Mouse (Mus musculus) embryonic facial prominence, embryonic 14.5 days (tissue): ENCODE results near the gene Ptpro. TPM values are rescaled to one million over a fixed set of nuclear protein-coding genes. Genes with fewer than 3 reads are reported as not detected.
A peak's percentile ranks its signal among the peaks of the same experiment; 100 is the strongest.

Experiments used
- ATAC-seq: fragments of 200-750 bp; cut with Nextera tagmentation; 2 replicates; pipeline ENCODE4 v1.8.0; 2017; ENCODE audit warnings: low read depth, moderate number of reproducible peaks, moderate TSS enrichment
- DNase-seq: peaks from one replicate; pipeline ENCODE4 v3.0.0-alpha.2; 2015; ENCODE audit warnings: low spot score
- H3K27ac ChIP-seq: fragments of 300-500 bp; sonication (generic); replicated peaks from 2 replicates; pipeline ENCODE4 v1.5.1; 2014; ENCODE audit warnings: low read depth, mild to moderate bottlenecking, low read length, moderate library complexity
- H3K27me3 ChIP-seq: fragments of 300-500 bp; sonication (generic); replicated peaks from 2 replicates; pipeline ENCODE4 v1.6.1; 2014; ENCODE audit warnings: low read length; ENCODE audit not compliant: control insufficient read depth, insufficient read depth
- H3K36me3 ChIP-seq: fragments of 300-500 bp; sonication (generic); 2 replicates; pipeline ENCODE4 v1.6.1; 2014; ENCODE audit warnings: low read length, mixed read lengths; ENCODE audit not compliant: control insufficient read depth, insufficient read depth
- H3K4me1 ChIP-seq: fragments of 300-500 bp; sonication (generic); 2 replicates; pipeline ENCODE4 v1.6.1; 2014; ENCODE audit warnings: antibody characterized with exemption, low read length; ENCODE audit not compliant: control insufficient read depth, insufficient read depth
- H3K4me2 ChIP-seq: fragments of 300-500 bp; sonication (generic); 2 replicates; pipeline ENCODE4 v1.6.1; 2014; ENCODE audit warnings: low read depth, mild to moderate bottlenecking, low read length, moderate library complexity, mixed read lengths
- H3K4me3 ChIP-seq: fragments of 300-500 bp; sonication (generic); 2 replicates; pipeline ENCODE4 v1.5.1; 2014; ENCODE audit warnings: low read depth, mild to moderate bottlenecking, low read length
- H3K9ac ChIP-seq: fragments of 300-500 bp; sonication (generic); 2 replicates; pipeline ENCODE4 v1.6.1; 2014; ENCODE audit warnings: low read depth, mild to moderate bottlenecking, low read length, moderate library complexity, mixed read lengths
- H3K9me3 ChIP-seq: fragments of 300-500 bp; sonication (generic); 2 replicates; pipeline ENCODE4 v1.6.1; 2016; ENCODE audit warnings: low read length; ENCODE audit not compliant: control insufficient read depth
- WGBS: fragments of 180-500 bp; shearing (Covaris S2); extraction: QIAGEN DNeasy Blood & Tissue Kit; methylation state at CpG from one replicate; pipeline ENCODE4 v1.1.7; 2014; 5-methylcytosine and 5-hydroxymethylcytosine counted together
- polyA plus RNA-seq: library from polyadenylated mRNA; unstranded; fragments of >200 nt; fragmentation: Nextera tagmentation; extraction: Ambion mirVana; gene quantifications from 2 replicates; pipeline ENCODE4 v1.2.1, GENCODE M21; 2014

The Ptpro gene
- polyA plus RNA-seq, 1 experiment from 2014 or later, result 5.2 TPM

DNA sequence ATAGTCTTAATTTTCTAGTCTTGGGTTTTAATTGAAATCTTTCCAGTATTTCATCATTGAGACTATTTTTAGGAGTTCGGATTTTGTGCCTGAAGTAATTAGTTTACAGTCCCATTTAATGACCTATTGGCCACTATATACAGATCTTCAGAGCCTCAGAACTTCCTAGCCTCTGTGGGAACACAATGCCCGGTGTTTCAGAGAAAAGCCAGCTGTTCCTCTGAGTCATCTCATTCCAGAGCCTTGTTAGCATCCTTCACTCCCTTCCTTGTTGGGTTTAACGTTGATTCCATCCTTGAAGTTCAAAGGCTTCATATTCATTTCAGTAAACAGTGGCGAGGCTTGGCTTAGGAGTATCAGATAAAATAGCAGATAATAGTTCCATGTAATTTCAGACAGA lies 87.0 kb downstream of the Ptpro start:
- no peak overlapping the region for H3K9ac ChIP-seq
- no peaks in the 10 kb centered on the region for H3K36me3 ChIP-seq
- H3K27ac ChIP-seq, result no peak overlapping the region
- H3K27me3 ChIP-seq, result no peaks in the 10 kb centered on the region
- no peak for DNase-seq
- ATAC-seq, result no peak
- 51% methylated on average over 4 of the region's 4 CpGs for WGBS
- H3K4me1 ChIP-seq, result no peaks in the 10 kb centered on the region
- H3K4me3 ChIP-seq, result no peak overlapping the region
- no peak overlapping the region for H3K4me2 ChIP-seq
- no peaks in the 10 kb centered on the region for H3K9me3 ChIP-seq

DNA sequence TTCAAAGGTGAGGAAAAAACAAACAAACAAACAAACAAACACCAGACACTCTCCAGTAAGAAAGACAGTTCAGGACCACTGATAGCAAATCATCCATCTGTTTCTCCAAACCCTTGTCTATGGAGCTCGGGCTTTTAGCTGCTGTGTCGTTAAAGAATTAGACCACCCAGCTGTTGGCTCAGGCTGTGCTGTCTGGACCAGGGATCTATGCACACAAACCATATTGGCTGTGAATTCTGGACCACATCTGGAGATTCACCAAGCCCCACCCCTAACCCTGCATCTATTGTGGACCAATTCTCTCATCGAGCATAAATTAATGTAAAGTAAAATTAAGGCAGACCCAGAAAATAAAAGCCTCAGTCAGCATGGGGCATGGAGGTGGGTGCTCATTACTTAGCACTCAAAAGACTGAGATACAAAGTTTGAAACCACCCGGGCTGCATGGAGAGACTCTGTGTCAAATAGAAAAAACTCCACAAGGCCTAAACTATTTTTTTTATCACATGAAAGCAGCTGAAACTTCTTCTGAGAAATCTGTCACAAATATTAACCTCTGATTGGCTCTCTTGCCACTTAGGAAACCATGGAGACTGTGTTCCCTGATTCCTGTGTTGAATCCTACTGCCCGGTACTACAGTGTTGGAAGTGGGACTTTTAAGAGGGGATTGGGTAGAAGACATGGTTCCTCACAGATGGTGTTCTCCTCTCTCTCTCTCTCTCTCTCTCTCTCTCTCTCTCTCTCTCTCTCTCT lies 91.7 kb downstream of the Ptpro start:
- H3K9ac ChIP-seq, result no peak overlapping the region
- no peaks in the 10 kb centered on the region for H3K4me1 ChIP-seq
- 47% methylated on average over 5 of the region's 5 CpGs for WGBS
- no peaks in the 10 kb centered on the region for H3K27me3 ChIP-seq
- no peak overlapping the region for H3K4me3 ChIP-seq
- no peaks in the 10 kb centered on the region for H3K9me3 ChIP-seq
- ATAC-seq (no peak), DNase-seq (peak; percentile 42)
- no peak overlapping the region for H3K27ac ChIP-seq
- H3K36me3 ChIP-seq, result no peaks in the 10 kb centered on the region
- H3K4me2 ChIP-seq, result no peak overlapping the region

GRCm38 (mm10) chr6:137360166-137360565 lies 108.0 kb downstream of the Ptpro start:
- 83% methylated on average over 7 of the region's 7 CpGs for WGBS
- Histone ChIP-seq H3K4me2 (no peak overlapping the region), H3K27me3 (no peaks in the 10 kb centered on the region), H3K4me1 (no peaks in the 10 kb centered on the region; the same call in 1 of the 2 replicates), H3K27ac (no peak overlapping the region), H3K4me3 (no peak overlapping the region), H3K9ac (no peak overlapping the region), H3K36me3 (no peaks in the 10 kb centered on the region), H3K9me3 (no peaks in the 10 kb centered on the region)
- no peak for ATAC-seq
- no peak for DNase-seq

GRCm38 (mm10) chr6:137362216-137362615 lies 110.1 kb downstream of the Ptpro start:
- no peaks in the 10 kb centered on the region for H3K27me3 ChIP-seq
- H3K9ac ChIP-seq, result no peak overlapping the region
- ATAC-seq (no peak), DNase-seq (peak; percentile 19)
- no peak overlapping the region for H3K27ac ChIP-seq
- H3K4me2 ChIP-seq, result no peak overlapping the region
- WGBS, result 45% methylated on average over 8 of the region's 8 CpGs
- H3K4me3 ChIP-seq, result no peak overlapping the region
- H3K9me3 ChIP-seq, result no peaks in the 10 kb centered on the region
- H3K36me3 ChIP-seq, result no peaks in the 10 kb centered on the region
- no peaks in the 10 kb centered on the region; the same call in 1 of the 2 replicates for H3K4me1 ChIP-seq

- Histone ChIP-seq H3K9ac (no peak overlapping the region), H3K9me3 (no peaks in the 10 kb centered on the region), H3K36me3 (no peaks in the 10 kb centered on the region), H3K27ac (no peak overlapping the region), H3K4me2 (no peak overlapping the region), H3K4me3 (no peak overlapping the region), H3K27me3 (no peaks in the 10 kb centered on the region), H3K4me1 (no peaks in the 10 kb centered on the region; the same call in 1 of the 2 replicates)
- WGBS, result 52% methylated on average over 5 of the region's 5 CpGs
- peak; percentile 77 for DNase-seq
- ATAC-seq, result 0 out of 2 replicates have a peak, but pooled peaks have one; percentile 22
Observed at GRCm38 (mm10) chr6:137364681-137365080, 112.6 kb downstream of the Ptpro start.

DNA sequence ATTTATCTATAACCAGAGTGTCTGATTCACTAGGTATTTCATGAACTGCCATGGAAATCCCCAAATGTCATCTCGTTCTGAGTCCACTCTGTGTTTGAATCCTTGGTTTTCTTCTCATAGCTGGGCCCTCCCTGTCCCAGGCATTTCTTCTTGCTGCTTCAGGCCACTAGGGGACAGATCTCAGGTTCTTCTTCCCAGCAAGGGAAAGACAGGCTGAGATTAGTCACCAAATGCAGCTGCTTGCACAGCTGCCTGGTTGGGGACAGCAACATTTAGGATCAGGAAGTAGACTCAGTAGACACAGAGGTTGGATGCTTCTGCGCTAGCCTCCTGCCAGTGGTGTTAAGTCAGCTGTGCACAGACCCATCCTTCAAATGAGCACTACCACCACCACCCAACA lies 113.5 kb downstream of the Ptpro start:
- no peaks in the 10 kb centered on the region for H3K9me3 ChIP-seq
- H3K4me1 ChIP-seq, result no peaks in the 10 kb centered on the region; the same call in 1 of the 2 replicates
- no peak overlapping the region for H3K4me2 ChIP-seq
- no peak overlapping the region for H3K27ac ChIP-seq
- H3K4me3 ChIP-seq, result no peak overlapping the region
- H3K27me3 ChIP-seq, result no peaks in the 10 kb centered on the region
- H3K9ac ChIP-seq, result no peak overlapping the region
- H3K36me3 ChIP-seq, result no peaks in the 10 kb centered on the region
- ATAC-seq (no peak), DNase-seq (no peak)
- WGBS, result 66% methylated on average over 2 of the region's 2 CpGs

- H3K4me3 ChIP-seq, result no peak overlapping the region
- no peaks in the 10 kb centered on the region for H3K36me3 ChIP-seq
- H3K27ac ChIP-seq, result no peak overlapping the region
- 58% methylated on average over 8 of the region's 8 CpGs for WGBS
- no peak overlapping the region for H3K4me2 ChIP-seq
- no peak for ATAC-seq
- no peaks in the 10 kb centered on the region for H3K4me1 ChIP-seq
- H3K9me3 ChIP-seq, result no peaks in the 10 kb centered on the region
- no peak overlapping the region for H3K9ac ChIP-seq
- no peak for DNase-seq
- no peaks in the 10 kb centered on the region for H3K27me3 ChIP-seq
Observed at GRCm38 (mm10) chr6:137370745-137371144, 118.6 kb downstream of the Ptpro start.

GRCm38 (mm10) chr6:137371455-137371854 lies 119.3 kb downstream of the Ptpro start:
- Histone ChIP-seq H3K27me3 (no peaks in the 10 kb centered on the region), H3K4me1 (no peaks in the 10 kb centered on the region), H3K9me3 (no peaks in the 10 kb centered on the region), H3K9ac (no peak overlapping the region), H3K27ac (no peak overlapping the region), H3K4me3 (no peak overlapping the region), H3K36me3 (no peaks in the 10 kb centered on the region), H3K4me2 (no peak overlapping the region)
- ATAC-seq (no peak), DNase-seq (peak; percentile 38)
- 40% methylated on average over 6 of the region's 6 CpGs for WGBS

DNA sequence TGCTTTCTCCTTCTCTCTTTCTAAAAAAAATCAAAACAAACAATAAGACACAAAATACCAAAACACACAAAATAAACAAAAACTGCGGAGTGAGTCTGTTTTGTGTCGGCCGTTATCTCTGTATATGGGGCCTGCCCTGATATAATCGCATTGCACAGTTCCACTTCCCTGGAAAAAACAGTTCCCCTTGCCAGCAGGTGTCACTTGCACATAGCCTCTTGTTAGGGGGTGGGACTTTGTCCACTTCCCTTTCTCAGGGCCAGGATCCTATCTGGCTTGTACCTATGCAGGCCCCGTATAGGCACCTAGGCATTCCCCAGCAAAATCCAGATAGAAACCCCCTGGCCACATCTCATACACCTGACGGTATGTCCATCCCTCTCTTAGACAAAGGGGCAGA lies 121.8 kb downstream of the Ptpro start:
- no peak for DNase-seq
- no peak overlapping the region for H3K4me3 ChIP-seq
- WGBS, result 87% methylated on average over 6 of the region's 6 CpGs
- no peaks in the 10 kb centered on the region for H3K27me3 ChIP-seq
- H3K27ac ChIP-seq, result no peak overlapping the region
- no peak overlapping the region for H3K4me2 ChIP-seq
- H3K9ac ChIP-seq, result no peak overlapping the region
- no peaks in the 10 kb centered on the region for H3K36me3 ChIP-seq
- no peak for ATAC-seq
- H3K4me1 ChIP-seq, result no peaks in the 10 kb centered on the region
- H3K9me3 ChIP-seq, result no peaks in the 10 kb centered on the region
